Mouse (Mus musculus) subcutaneous adipose tissue, adult 2 months (tissue): Measurements from ENCODE around the gene Uty. TPM values are rescaled to one million over a fixed set of nuclear protein-coding genes. Genes with fewer than 3 reads are reported as not detected.

Source experiments
- polyA plus RNA-seq: library from polyadenylated mRNA; depleted of rRNA; stranded (reverse); fragments of >200 nt; gene quantifications from 2 replicates; pipeline ENCODE4 v1.2.3, GENCODE M21; 2012; ENCODE audit warnings: low replicate concordance; rRNA removed

Uty gene
- polyA plus RNA-seq: not detected in 2 replicates

GRCm38 (mm10) chrY:1245426-1245863 is at the start of gene Uty:
Uty (minus strand) TSS chrY:1245759.

GRCm38 (mm10) chrY:1286171-1286795 is 40.7 kb upstream of the Uty start, which contains the start of gene Ddx3y:
Ddx3y (minus strand) TSS chrY:1286629.

Other genes starting within 250 kb of the Uty start
- gene Eif2s3y, start 235.2 kb downstream of the Uty start, polyA plus RNA-seq: not detected in 2 replicates
- not detected in 2 replicates for gene Ddx3y, start 40.9 kb upstream of the Uty start, polyA plus RNA-seq
- not detected in 2 replicates for gene Usp9y, start 214.0 kb upstream of the Uty start, polyA plus RNA-seq